Mouse (Mus musculus) induced T-regulatory cell, adult 2 months (primary cell): ENCODE measurements around the gene Pgm2l1.

Experiments
- DNase-seq: peaks from one replicate; pipeline ENCODE4 v3.0.0-alpha.2; 2012; ENCODE audit warnings: low read depth

Pgm2l1 gene

GRCm38 (mm10) chr7:100227158-100227875, at the start of gene Pgm2l1:
Gene Pgm2l1 (plus strand): TSS chr7:100227394.
- DNase-seq: peak; percentile 96

GRCm38 (mm10) chr7:100178016-100178890, 48.9 kb upstream of the Pgm2l1 start:
- peak; percentile 38 for DNase-seq

DNA sequence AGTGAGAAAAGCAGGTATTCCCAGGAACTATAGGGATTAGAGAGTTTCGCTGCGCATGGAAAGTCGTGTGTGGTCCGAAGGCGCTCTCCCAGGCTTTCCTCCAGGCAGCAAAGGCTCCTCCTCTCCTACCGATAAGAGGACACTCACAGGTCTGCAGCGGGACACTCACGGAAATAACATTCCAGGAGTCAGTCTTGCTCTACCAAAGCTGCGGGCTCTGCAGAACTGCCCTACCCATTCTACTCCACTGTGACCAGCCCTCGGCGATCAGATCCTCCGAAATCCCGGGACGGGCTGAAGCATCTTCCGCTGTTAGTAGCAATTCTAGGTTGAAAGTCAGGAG, 48.3 kb upstream of the Pgm2l1 start:
- DNase-seq: no peak

DNA sequence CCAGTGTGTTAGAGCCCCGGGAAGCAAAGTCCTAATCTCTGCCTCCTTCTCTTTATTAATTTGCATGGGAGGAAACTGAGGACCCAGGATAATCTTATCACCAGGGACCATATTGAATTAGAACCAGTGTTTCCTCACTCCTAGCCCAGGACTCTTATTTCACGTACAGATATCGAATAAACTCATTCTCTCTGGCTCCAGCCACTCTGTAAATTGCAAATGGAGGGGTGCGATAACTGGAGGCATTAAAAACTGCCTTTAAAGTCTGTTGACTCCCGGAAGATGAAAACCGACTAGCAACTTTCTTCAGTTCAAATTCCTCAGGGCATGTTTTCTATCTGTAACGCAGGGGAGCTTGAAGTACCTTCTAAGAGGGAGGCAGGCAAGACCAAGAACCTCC, 47.8 kb upstream of the Pgm2l1 start:
- DNase-seq: no peak

GRCm38 (mm10) chr7:100179836-100180407, 47.3 kb upstream of the Pgm2l1 start:
- no peak for DNase-seq

- DNase-seq: no peak
These were observed 46.0 kb upstream of the Pgm2l1 start for GRCm38 (mm10) chr7:100181176-100181575.

- DNase-seq: no peak
These were observed 45.6 kb upstream of the Pgm2l1 start for GRCm38 (mm10) chr7:100181614-100182013.

- DNase-seq: no peak
These were observed 44.8 kb upstream of the Pgm2l1 start for GRCm38 (mm10) chr7:100182388-100182787.

DNA sequence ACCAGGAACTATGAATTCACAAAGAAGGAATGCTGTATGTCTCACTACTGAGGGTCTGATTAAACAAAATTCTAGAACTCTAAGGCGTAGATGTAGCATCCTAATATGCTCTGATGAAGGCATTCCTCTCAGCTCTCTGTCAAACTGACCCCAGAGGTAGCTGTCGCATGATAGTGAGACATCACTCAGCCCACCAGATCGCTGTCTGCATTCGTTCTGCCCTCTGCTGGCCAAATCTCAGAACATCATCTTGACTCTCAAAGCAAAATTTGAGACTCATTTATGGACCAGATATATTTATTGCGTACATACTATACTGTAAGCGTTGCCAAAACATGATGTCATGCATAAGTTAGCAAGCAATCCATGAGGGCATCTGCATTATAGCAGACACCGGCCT, 39.6 kb upstream of the Pgm2l1 start:
- peak; percentile 58 for DNase-seq

- DNase-seq: no peak
These were observed 37.0 kb upstream of the Pgm2l1 start for GRCm38 (mm10) chr7:100190167-100190566.

DNA sequence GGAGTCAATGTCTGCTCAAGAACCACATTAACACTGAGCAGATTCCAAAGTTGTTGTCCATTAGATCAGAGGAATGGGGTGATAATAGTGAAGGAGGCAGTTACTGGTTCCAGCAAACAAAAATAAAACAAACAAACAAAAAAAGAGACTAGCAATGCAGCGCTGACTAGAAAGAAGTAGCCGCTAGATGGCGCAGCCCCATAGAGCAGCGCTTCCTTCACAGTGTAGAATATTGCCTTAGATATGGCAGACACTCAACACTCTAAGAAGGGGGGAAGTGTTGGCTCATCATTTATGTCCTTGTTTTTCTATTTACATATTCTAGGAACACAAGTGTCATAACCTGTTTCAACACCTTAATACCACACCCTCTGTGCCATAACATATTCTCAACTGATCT, 36.4 kb upstream of the Pgm2l1 start:
- DNase-seq: peak; percentile 75

- DNase-seq: no peak
These were observed 26.0 kb upstream of the Pgm2l1 start for GRCm38 (mm10) chr7:100201191-100201590.

GRCm38 (mm10) chr7:100203616-100204015, 23.6 kb upstream of the Pgm2l1 start:
- no peak for DNase-seq

- no peak for DNase-seq
These were observed 22.3 kb upstream of the Pgm2l1 start for GRCm38 (mm10) chr7:100204871-100205270.

DNA sequence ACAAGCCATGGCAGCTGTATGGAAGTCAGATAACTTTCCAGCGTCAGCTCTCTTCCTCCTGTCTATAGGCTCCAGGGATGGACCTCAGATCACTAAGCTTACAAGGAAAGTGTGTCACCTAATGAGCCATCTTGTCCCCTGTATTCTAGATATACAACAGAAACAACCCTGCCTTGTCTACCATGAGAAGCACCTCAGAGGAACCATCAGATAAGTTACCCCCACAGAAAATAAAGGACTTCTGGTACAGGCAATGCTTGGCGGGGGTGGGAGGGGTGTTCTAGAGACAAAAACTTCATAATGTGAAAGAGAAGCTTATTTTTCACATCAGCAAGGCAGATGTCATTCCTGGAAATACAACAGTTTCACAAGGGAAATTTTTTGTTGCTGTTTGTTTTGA, 21.1 kb upstream of the Pgm2l1 start:
- no peak for DNase-seq

DNA sequence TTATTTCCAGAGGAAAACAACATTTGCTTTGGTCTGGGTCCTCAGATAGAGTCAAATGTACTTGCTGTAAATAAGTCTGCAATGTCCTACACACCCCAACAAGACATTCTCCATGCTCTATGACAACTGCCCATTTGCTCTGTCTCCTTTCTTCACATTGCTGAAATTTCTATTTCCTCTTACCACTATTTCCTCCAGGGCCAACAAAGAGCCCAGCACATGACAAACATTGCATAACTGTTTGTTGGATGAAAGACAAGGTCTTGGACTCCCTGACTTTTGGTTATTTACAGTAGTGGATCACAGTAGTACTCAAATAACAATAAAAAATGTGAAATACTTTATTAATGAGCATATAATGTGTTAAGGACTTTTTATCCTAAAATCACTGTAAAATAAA, 19.3 kb upstream of the Pgm2l1 start:
- DNase-seq: no peak

GRCm38 (mm10) chr7:100214310-100214709, 12.9 kb upstream of the Pgm2l1 start:
- no peak for DNase-seq

GRCm38 (mm10) chr7:100215116-100215732, 12.0 kb upstream of the Pgm2l1 start:
- DNase-seq: no peak

DNA sequence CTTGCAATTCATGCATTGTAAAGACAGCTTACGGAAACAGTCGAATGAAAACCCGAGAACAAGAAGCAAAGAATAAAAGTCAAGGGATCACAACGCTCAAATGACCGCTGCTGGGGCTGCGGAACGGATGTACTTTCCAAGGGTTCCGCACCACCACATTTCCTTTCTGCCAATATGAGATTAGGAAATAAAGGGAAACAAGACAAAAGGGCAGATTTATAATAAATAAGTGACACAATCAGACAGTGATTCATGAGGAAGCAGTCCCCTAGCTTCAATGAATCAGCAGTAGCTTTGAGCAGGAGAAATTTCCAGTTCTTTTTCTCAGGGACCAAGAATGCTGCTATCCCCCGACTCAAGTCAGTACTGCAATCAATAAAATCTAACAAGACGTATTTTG, 11.2 kb upstream of the Pgm2l1 start:
- no peak for DNase-seq

- no peak for DNase-seq
These were observed 10.3 kb upstream of the Pgm2l1 start for GRCm38 (mm10) chr7:100216601-100217565.

DNA sequence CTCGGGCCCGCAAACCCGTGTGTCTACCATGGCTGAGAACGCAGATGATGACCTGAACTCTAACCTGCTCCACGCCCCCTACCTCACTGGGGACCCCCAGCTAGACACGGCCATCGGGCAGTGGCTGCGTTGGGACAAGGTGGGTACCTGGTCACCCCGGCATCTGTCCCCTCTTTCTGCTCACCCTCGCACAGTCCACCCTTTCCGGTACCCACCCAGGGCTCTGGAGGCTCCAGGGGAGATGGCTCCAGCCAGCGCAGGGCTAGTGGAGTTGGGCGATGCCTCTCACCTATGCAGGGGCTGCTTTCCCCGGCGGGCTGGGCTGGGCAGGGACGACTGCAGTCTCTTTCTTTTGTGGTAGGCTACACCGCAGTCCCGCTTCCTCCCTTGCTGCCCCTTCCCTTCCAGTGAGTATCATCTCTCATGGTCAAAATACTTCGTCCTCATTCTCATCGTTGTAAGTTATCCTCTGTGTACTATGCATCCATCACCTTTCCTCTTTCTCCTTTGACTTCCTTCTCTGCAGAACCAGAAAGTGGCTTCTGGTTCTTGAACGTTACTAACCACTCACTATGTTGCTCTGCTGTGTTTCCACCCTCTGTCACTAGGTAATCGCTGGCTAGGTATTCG, 817 bp downstream of the Pgm2l1 start:
- peak; percentile 57 for DNase-seq
